Mouse (Mus musculus) induced T-regulatory cell, adult 2 months (primary cell): ENCODE data around the gene Kcnv2.

Experiments used
- DNase-seq: peaks from one replicate; pipeline ENCODE4 v3.0.0-alpha.2; 2012; ENCODE audit warnings: low read depth

Gene Kcnv2

DNA sequence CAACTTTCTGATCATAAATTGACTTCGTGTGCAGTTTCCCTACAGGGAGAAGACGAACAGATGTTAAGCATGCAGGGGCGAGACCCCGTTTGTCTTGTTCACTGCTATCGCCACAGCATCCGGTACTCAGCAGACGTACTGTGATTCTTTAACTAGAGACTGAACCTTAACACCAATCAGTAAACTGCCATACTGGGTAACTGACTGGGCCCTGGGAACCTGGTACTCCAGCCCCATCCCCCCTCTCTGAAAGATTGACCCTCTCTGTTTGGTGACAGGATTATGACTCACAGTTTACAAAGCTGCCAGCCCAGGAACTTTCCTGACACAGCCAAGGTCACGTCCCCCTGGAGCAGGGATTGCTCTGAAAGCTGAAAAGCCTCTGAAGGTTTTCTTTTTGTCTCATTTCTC is 42.1 kb downstream of the Kcnv2 start:
- peak; percentile 14 for DNase-seq

DNA sequence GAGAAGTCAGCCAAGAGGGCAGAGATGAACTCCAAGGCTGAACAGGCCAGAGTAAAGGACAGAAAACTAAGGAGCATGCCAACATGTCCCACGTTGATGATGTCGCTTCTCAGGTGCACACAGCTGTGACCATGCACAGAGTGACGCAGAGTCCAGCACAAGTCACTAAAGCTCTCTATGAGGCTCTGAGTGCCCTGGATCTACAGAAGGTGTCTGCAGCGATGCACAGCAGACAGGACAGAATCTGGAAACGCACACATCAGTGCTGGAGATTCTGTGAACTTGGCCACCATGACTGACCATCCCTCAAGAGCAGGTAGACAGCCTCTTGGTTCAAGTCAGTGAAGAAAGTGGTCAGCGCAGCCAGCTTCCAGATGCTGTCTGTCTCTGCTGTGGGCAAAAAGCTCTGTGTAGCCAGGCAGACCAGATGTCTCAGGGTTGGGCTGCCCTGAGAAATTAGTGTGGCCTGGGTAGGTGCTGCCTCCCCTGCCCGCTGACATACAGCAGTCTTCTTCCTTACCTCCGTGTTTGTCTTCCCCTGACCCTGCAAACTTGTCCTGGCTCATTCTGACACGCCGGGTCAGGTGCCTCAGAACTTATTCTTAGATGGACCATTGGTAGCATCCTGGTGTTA is 43.8 kb downstream of the Kcnv2 start:
- DNase-seq = no peak

DNA sequence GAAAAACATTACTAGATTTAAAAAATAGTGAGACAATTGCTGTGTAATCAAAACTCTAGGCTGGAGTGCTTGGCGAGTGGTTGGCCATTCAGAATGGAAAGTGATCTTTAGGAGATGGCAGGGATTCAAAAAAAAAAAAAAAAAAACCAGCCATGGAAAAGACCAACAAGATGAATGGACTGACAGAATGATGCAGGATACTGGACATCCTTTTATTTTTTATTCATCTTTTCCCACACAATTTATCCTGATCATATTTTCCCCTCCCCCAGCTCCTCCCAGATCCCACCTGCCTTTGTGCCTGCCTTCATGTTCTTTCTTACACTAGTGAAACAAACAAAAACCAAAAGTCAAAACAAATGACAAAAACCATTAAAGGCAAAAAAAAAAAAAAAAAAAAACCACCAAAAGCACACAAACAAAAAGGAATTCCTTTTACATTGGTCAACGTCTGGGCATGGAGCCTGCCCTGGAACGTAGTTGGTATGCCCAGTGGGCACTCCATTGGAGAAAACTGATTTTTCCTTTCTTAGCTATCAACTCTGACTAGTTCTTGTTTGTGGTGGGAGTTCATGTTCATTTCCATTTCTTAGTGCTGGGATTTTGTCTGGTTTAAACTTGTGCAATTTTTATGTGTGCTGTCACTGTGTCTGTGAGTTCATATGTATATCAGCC is 47.2 kb downstream of the Kcnv2 start:
- no peak for DNase-seq

DNA sequence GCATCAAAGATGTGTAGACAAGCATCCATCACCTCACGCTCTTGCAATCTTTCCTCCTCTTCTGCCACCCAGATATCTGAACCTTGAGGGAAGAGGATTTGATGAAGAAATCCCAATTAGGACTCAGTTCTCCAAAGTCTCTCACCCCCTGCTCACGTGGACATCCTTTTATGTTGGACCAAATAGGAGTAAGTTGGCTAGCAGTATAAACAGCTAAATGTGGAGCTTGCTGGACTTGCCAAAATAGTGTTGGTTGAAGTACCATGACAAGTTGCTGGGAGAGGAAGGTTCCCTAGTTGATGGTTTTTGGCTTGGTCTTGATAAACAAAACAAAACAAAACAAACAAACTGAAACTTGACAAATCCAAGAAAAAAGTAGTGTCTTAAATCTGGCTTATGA is 47.8 kb downstream of the Kcnv2 start:
- no peak for DNase-seq

DNA sequence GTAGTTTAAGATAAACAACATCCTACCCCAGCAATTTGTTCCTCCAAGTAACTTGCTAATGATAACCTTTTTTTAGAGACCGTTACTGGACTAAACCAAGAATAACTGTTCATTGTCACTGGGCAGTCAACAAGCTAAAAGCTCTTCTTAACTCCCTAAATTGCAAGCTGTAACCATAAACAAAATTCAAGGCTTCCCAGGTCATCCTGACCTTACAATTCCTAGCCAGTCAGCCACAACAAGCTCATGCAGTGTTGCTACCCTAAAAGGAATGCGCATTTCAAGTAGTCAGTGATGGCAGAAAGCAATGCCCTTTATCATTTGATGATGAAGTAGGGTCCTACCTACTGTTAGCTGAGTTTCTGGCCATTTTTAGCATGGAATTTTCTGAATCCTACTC is 48.4 kb downstream of the Kcnv2 start:
- DNase-seq = no peak

DNA sequence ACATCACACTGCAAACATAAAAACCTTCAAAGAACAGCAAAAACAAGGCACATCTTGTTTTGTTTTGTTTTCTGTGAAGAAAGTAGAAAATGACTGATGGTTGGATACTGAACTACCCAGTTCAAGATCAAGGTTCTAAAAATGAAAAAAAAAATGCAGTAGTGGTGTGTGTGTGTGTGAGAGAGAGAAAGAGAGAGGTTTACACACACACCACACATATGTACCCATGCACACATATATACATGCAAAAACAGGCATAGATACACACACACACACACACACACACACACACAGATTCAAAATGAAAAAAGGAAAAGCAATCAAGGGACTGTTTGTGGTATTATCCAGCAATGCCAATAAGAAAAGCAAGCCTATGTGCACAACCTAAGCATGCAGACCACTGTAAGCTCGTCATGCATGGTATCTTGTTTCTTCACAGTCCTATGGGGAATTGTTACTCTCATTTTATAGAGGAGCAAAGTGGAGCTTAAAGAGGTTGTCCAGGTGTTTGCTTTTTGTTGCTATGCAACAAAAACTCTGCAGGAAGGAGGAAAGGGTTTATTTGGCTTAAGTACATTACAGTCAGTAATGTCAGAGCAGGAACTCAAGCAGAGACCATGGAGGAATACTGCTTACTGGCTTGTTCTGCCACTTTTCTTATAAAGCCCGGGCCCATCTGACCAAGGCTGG is 57.5 kb downstream of the Kcnv2 start:
- no peak for DNase-seq

DNA sequence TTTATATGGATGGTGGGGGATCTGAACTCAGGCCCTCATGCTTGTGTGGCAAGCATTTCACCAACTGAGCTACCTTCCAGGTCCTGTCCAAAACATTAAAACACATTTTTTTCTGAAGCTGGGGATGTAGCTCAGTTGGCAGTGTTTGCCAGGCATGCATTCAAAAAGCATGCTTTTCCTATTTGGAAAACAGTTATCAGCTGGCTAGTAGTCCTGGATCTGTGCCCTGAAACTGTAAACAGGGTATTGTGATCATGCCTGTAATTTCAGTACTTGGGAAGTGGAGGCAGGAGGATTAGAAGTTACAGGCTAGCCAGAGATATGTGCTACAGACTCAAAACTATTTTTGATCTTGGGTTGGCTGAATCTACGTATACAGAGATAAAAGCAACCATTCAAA is 59.7 kb downstream of the Kcnv2 start:
- no peak for DNase-seq

DNA sequence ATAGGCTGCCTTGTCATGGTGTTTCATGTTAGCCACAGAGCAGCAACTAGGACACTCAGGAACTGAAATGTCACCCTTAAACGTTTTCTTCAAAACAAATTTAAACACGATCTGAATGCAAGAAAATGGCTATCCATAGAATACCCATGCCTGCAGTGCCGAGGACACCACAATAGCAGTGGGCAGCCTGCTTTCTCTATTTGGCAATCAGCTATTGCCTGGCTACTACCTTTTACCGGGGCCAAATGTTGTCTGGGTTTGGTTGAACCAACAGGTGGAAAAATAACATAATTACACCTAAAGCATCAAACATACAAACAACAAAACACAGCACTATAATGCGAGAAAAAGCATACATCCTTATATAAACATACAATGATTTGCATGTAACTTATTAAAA is 60.9 kb downstream of the Kcnv2 start:
- DNase-seq = no peak

DNA sequence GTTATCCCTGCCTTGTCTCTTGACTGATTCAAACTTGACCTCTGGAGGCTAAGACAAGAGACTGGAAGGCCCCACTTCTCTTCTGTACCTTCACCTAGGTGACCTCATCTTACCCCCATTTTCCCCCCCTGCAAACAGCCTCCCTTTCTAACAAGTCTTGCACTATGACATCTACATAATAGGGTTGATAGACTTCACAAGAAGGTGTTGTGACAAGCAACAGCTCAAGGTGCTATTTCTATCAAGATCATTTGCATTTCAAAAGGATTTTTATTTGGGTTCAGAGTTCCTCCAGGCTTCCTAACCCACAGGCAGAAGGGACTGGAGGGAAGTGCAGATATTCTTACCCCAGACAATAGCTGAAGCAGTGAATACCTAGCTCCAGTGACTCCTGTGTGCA is 62.9 kb downstream of the Kcnv2 start:
- no peak for DNase-seq
